Mouse (Mus musculus): ENCODE measurements around the gene Crtc1.

Crtc1 gene

DNA sequence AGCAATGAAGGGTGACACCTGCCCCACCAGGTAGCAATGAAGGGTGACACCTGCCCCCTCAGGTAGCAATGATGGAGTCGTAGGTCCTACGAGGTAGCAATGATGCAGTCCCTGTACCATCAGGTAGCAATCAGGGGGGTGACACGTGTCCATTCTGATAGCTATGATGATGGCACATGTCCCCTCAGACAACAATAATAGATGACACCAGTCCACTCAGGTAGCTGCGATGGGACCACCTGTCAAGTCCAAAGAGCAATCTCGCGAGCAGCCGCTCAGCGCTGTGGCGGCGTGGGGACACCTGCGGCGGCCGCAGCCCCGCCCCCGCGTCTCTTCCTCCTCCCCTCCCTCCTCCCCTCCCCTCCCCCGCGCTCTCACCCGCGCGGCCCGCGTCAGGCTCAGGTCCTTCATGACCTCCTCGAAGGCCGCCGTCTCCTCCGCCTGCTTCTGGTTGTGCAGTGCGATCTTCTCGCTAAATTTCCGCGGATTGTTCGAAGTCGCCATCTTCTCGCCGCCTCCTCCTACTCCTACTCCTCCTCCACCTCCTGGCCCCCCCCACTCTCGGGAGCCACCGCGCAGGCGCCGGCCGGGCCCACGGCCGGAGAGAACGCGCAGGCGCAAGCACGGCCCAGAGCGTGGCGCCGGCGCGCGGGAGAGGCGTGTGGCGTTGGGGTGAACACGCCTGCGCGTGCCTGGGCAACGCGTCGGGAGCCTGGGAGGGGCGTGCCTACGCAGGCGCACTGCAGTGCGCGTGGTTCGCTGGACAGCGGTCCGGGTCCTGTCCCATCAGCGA, at the start of gene Crtc1:
TSS of gene Crtc1 (minus strand) at position 525 of the 793 bp plus-strand sequence.
- DNase-seq (ENCODE audit: low read depth, low spot score) = peak; percentile 95

DNA sequence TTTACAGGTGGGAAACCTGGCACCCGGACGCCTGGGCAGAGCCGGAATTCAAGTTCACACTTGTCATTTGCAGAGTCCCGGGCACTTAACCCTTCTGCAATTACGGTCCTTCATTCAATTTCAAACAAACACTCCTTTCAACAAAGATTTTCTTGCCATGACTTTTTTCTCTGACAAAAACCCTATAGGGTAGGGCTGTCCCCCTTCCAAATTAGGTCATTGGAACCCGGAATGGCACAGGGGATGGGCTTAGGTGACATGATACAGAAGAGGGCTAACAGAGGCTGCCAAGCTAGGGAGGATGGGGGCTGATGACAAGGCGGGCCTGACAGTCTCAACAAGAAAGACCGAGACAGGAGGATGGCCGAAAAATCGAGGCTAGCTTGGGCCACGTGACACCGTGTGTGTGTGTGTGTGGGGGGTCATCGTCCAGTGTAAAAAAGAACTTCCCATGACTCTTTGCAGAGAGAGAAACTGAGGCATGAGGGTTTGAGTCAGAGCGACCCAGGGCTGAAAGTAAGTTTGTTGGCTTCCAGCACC, 49.6 kb upstream of the Crtc1 start:
- no peak for DNase-seq (ENCODE audit: low read depth, low spot score)

DNA sequence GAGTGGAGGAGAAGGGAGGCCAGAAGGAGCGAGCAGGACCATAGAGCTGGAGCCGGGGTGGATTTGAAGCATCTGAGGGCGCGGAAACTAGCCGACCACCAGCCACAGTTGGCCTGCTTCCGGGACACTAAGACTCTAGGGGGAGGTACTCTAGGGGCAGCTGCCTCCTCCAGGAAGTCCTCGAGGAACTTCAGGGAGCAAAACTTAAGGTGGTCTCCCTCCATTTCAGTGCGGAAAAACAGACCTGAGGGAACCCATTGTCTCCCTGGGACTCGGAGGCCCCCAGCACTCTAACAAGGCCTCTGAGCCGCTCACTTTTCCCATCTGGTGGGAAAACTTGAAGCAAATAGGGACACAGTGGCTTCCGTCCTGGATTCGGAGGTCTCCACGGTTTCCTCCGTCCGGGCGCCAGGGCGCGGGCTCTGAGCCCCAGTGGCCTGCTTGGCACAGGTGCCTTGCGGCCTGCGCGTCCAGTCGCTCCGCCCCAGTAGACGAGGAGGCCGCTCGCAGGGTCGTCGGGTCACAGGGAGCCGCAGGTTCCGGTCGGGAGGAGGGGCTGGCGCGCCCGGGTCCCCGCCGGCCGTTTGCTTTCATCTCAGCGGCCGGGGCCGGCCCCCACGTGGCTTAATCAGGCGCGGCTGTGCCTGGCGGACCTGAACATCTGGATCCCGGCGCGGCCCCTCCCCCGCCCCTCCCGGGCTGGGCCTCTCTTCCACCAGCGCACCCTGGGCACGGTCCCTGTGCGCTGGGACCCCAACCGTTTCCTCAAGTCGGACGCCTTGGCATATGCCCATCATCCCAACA, 48.8 kb upstream of the Crtc1 start:
- peak; percentile 50 for DNase-seq (ENCODE audit: low read depth, low spot score)

DNA sequence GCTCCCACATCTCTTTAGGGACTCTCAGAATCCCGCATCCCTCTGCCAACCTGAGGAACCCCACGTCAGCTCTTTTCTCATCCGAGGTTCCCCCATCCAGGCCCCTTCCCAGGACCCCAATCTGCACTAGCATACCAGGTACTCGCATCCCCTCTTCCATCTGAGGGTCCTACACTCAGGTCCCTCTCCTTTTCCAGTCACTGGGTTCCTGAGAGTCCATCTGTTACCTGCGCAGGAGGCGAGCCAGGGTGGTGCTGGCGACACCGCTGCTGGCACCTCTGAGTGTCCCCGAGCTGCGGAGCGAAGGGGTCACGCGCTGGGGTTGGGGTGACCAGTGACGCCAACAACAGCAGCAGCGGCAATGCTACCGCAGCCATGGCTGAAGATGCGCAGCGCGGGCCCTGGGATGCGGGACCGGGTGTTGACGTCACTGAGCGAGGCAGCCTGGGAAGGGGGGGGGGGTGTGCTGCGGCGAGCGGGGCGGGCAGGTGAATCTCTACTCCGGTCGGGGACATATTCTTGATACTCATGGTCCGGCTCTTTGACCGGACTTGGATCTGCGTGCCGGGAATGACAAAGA, 47.7 kb upstream of the Crtc1 start, which contains the start of gene Tmem59l:
TSS of gene Tmem59l (minus strand) at position 418 of the 580 bp plus-strand sequence.
- DNase-seq (ENCODE audit: low read depth, low spot score) = no peak

DNA sequence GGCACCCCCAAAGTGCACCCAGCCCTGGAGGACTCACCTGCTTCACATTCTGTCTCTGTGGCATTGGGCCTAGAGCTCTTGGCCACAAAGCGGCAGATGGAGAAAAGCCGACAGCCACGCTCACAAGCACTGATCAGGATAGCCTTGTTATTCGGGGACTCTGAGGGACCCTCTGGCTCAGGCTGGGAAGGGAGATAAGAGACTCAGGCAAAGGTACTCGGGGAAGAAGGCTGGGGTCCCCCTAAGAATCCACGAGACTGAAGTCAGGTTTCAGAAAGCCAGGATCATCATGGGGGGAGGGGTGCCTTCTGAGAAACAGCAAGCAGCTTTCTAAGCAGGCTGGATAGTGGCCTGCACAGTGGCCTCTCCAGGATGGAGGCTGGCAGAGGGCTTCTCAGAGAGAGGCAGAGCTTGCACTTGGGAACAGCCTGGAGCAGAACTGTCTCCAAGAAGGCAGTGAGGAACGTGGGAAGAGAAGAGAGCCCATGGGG, 46.9 kb upstream of the Crtc1 start:
- DNase-seq (ENCODE audit: low read depth, low spot score) = no peak

DNA sequence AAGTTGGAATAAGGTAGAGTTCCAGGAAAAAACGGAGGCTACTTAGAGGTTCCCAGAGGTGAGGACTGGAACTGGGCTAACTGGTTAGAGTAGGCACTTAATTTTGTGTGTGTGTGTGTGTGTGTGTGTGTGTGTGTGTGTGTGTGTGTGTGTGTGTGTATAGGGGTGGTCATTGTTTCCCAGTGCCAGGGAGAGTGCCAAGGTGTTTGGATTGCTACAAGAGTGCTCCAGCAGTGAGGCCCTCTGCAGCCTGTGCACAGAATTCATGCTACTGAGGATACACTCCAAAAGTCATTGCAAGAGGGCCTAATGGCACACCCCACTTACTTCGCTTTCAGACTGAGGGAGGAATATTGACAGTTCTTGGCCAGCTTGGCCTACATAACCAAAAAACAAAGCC, 43.6 kb upstream of the Crtc1 start:
- DNase-seq (ENCODE audit: low read depth, low spot score) = no peak

DNA sequence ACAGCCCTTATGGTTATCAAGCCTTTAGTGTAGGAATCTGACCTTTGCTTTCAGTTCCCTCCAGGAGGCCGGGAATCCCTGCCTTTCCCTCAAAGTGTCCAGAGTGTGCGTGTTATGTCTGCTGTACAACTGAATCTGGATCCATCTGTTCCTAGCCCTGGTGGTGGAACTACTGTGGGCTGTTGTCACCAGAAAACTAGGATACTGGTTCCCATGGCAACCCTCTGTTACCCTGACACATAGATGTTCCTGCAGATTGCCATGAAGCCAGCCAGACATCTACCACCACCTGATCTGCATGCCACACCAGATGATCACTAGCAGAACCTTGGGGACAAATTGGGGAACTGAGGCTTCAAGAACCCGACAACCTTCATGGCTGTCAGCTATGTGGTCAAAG, 42.5 kb upstream of the Crtc1 start:
- no peak for DNase-seq (ENCODE audit: low read depth, low spot score)

DNA sequence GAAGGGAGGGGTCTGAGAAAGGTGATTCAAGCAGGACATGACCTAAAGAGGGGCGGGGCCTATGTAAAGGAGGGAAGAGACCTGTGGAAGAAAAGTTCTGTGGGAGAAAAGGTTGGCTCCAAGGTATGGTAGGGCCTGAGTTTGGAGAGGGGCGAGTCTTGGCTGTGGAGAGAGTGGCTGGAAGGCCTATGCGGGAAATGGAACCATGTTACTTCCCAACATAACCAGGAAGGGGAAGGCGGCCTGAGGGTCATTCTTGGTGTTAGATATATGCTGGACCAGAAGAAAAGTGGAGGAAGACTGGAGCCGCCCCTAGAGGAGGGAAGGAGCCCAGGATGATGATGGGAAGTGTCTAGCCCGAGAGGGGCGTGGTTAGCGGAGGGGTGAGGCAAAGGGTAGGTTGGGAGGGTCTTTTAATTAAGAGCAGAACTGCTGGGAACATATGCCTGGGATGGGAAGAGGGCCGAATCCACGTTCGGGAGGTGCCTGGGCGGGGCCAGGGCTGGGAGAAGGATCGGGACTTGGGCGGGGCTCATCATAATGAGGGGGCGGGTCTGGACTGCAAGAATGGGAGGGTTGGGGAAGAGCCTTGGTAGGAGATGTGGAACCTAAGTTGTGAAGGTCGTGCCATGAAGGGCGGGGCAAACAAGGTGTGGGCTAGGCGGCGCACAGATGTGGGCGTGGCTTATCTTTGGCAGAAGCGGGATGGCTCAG, 38.0 kb upstream of the Crtc1 start:
- DNase-seq (ENCODE audit: low read depth, low spot score) = peak; percentile 97

DNA sequence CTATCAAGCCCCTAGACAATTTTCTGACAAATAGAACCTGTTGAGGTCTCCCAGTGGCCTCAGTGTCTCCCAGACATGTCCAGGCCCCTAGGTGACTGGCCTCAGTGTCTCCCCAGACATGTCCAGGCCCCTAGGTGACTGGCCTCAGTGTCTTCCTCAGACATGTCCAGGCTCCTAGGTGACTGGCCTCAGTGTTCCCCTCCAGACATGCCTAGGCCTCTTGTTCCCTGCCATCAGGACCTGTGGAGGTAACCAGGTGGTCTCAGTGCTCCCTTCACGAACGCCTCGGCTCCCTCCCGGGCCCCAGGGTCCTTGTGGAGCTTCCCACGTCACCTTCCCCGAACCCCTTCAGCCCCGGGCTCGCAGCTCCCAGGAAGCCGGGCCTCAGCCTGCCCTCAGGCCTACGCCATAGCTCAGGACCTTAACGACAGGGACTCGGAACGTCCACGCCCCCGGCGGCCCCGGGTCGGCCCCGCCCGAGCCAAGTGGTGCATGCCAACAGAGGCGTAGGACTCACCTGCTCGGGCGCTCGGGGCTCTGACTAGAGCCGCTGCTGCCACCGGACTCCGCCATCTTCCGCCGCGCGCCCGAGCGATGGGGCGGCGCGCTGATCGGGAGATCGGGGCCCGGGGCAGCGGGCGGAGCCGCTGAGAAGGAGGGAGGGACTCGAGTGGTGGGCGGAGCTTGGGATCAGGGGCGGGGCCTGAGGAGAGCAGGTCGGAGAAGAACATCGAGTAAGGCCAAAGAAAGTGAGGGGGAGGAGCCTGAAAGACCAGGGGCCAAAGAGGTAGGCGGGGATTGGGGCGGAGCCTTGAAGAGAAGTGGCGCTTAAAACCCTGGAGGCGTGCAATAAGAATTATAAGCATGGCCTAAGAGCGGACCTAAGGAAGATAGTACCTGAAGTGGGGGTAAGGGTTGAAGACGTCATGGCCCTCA, 37.2 kb upstream of the Crtc1 start, which contains the start of gene Klhl26:
TSS of gene Klhl26 (minus strand) at position 636 of the 936 bp plus-strand sequence.
- peak; percentile 98 for DNase-seq (ENCODE audit: low read depth, low spot score)

DNA sequence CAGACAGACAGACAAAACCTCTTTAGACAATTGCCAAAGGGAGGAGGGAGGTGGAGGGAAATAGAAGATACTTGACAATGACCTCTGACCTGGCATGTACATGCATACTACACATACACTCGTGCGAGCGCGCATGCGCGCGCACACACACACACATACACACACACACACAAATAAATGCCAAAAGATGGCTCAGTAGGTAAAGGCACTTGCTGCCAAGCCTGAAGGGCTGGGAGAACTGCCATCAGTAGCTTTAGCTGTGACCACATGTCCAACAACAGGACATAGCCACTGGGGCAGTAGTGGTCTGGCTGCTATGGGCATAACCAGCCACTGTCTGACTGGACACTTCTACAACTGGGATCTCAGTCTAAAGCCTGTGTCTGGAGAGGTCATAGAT, 32.5 kb upstream of the Crtc1 start:
- DNase-seq (ENCODE audit: low read depth, low spot score) = no peak

DNA sequence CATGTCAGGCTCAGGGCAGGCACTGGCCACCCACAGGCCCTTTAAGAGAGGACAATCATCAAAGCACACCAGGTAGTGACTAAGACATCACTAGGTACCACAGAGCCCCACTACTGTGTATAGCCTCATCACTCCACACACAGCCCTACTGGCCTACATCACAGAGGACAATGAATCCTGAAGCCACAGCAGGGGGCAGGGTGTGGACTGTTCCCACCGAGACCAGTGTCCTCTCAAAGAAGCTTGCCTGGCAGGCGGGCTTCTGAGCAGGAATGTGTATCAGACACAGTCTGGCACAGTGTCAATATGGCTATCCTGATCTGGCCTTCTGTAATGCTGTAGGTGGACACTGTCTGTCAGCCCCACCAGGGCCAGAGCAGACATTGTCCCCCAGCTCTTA, 30.6 kb upstream of the Crtc1 start:
- DNase-seq (ENCODE audit: low read depth, low spot score) = no peak

DNA sequence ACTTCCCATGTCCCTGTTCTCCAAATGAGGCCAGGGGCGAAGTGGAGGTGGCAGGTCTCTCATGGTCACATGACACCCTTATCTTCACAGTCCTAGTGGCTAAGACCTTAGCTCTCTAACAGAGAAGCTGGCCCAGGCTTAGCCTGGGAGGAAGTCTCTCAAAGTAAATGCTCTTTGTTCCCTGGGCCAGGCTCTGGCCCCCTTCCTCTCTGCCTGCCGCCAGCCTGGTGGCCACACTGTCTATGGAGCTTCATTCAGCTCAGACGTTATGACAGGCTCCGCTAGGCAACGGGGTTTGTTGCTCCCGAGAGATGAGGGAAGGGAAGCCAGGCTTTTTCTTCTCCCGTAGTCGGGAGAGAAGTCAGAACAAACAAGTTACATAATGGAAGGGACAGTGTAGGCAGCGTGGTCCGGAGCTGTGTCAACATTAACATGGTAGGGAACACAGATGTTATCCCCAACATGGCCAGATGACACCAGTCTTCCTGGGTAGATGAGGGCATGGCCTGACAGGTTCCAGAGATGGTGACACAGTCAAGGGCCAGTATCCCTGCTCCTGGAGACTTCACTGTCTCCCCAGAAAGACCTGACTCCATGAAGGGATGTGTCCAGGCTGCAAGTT, 30.0 kb upstream of the Crtc1 start:
- no peak for DNase-seq (ENCODE audit: low read depth, low spot score)

DNA sequence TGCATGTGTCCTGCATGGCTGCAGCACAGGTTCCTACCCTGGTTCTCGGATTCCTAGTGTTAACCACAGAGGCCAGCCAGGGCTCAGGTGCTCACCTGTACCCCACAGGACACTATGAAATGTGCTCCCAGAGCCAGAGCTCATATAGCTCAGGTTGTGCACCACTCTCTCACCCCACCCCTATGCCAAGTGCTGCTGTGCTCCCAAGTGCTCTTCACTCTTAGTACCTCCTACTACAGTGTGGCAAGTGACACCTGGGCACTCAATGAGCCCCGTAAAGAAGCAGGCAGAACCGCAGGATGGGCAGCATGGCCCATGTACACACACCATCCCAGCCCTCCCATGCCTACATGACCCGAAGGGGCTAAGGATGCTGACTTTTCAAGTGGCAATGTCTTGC, 29.4 kb upstream of the Crtc1 start:
- no peak for DNase-seq (ENCODE audit: low read depth, low spot score)

DNA sequence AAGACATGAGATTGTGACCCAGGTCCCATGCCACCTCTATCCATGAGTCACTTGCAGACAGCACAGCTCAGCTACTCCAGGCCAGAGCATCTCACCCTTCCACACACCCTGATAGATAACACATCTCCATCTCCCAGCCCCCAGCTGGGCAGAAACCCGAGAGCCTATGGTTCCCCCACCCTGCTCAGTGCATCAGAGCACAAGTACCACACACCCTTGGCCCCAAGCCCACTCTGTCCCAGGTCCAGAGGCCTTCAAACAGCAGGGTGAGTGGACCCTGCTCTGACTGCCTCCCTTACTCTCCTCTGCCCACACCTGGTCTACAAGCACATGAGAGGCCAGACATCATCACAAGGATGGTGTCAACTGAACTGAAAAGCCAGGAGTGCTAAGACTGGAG, 28.5 kb upstream of the Crtc1 start:
- no peak for DNase-seq (ENCODE audit: low read depth, low spot score)

DNA sequence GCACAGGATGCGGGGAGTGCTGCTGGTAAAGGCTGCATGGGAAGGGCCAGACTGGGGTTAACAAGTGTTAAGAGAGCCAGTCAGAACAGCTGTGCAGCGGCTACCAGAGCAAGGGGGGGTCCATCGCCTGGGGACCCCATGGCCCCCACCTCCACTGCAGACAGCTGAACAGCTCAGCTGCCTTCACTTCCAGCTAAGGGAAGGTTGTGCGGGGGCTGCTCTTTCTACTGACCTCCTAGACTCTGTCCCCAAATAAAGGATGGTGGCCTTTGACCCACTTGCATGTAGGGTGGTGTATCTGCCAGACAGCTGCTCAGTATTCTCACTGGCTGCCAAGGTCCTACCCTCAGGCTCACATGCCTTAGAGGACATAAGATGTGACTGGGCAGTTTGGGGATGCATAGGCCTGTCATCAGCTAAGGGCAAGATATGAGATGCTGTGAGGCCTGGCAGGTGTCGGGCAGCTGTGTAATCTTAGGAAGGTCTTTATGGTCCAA, 27.9 kb upstream of the Crtc1 start:
- no peak for DNase-seq (ENCODE audit: low read depth, low spot score)

DNA sequence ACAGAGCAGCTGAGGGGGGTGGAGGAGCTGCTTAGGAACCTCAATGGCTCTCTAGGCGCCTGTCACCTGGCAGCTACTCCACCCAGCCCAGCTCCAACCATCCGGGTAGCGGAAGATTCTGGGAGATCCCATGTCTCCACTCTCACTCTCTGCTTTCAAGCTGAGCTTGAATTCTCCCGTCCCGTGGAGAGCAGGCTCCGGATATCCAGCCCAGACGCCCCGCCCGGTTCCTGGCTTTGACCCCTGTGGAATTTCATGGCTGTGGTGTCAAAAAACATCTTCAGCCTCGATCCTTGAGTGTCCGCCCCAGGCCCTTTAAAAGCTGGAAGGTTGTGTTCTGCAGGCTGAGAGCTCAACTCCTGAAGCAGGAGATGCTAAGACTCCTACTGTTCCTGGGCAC, 27.4 kb upstream of the Crtc1 start:
- peak; percentile 54 for DNase-seq (ENCODE audit: low read depth, low spot score)

DNA sequence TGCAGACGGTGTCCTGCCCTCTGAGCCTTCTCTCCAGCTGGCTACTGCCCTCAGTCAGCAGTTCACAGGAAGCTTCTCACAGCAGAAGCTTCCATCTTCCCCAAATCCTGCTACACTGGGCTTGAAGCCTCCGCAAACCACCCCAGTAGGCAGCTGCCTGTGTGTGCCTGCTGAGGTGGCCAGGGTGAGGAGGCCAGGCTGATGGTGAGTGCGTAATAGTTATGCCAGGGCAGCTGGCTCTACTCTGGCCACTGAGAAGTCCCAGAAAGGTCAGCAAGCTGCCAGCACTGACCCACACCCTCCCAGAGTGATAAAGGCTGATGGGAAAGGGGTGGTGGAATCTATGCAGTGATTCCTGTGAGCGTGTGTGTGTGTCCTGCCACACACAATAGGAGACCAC, 26.9 kb upstream of the Crtc1 start:
- no peak for DNase-seq (ENCODE audit: low read depth, low spot score)

DNA sequence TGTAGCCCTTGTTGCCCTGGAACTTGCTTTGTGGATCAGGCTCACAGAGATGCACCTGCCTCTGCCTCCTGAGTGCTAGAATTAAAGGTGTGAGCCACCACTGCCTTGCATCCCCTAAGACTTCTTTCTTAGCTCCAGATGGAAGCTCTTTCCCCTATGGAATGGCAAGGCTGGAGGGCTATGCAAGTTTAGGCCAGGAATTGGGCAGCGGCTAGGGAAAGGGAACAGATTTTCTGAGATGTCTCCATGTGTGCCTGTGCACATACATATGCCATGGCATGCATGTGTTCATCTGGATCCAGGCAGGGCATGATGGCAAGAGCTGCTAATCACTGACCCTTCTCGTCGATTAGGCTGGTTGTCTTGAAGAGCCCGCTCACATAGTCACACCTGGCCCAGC, 26.3 kb upstream of the Crtc1 start:
- DNase-seq (ENCODE audit: low read depth, low spot score) = no peak

DNA sequence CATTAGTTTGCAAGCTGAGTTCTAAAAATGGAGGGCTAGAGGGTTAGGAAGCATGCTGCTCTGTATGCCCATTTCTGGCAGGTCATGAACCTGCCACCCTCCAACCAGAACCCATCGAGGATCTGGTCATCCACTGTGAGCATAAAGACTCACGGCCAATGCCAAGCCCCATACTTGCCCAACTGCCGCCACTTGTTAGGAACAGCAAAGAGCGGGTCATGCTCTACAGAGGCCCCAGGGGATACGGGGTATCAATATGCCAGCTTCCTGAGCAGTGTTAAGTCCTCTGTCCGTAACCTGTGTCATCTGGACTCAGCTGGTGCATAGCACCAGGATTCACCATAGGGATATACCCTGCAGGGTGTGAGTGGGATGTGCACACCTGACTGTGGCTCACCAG, 24.8 kb upstream of the Crtc1 start:
- DNase-seq (ENCODE audit: low read depth, low spot score) = no peak

DNA sequence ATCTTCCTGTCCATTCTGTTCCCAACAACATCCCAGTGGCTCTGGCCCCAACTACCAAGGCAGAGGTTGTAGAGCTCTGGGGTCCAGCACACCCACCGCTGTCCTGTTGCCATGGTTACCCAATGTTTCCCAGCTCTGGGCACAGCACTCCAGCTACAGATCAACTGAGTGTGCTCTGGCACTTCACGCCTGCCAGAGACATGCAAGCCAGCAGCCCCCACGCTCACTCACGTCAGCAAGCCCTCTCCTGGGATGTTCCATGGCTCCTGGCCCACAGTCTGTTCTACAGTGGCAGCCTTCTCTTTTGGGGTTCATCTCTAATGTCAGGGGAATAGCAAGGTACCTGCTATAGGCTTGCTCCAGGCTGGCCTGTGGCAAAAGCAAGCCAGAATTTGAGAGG, 23.9 kb upstream of the Crtc1 start:
- no peak for DNase-seq (ENCODE audit: low read depth, low spot score)

Data from R1 (cell line).